Mouse (Mus musculus) liver, embryonic 14.5 days (tissue): ENCODE results near the gene Rab38. TPM values are rescaled to one million over a fixed set of nuclear protein-coding genes. Genes with fewer than 3 reads are reported as not detected.
A peak's percentile ranks its signal among the peaks of the same experiment; 100 is the strongest.

ENCODE experiments used
- ATAC-seq: fragments of 200-750 bp; cut with Nextera tagmentation; 2 replicates; pipeline ENCODE4 v1.8.0; 2017; ENCODE audit warnings: moderate number of reproducible peaks, mild to moderate bottlenecking, moderate library complexity; ENCODE audit not compliant: insufficient read depth
- DNase-seq, 3 experiments: peaks; one replicate each; pipeline ENCODE4 v3.0.0-alpha.2; 2012 to 2013; ENCODE audit warnings: low read depth in 3 of 3, low spot score in 3 of 3
- H3K27ac ChIP-seq: fragments of 300-500 bp; sonication (generic); 2 replicates; pipeline ENCODE4 v1.5.1; 2014; ENCODE audit warnings: moderate library complexity, mild to moderate bottlenecking, control low read depth, inconsistent platforms
- H3K27me3 ChIP-seq: fragments of 300-500 bp; sonication (generic); 2 replicates; pipeline ENCODE4 v1.6.1; 2014; ENCODE audit warnings: mild to moderate bottlenecking, low read length, moderate library complexity; ENCODE audit not compliant: control insufficient read depth, insufficient read depth
- H3K36me3 ChIP-seq: fragments of 300-500 bp; sonication (generic); replicated peaks from 2 replicates; pipeline ENCODE4 v1.6.1; 2014; ENCODE audit warnings: low read depth; ENCODE audit not compliant: control insufficient read depth, insufficient read depth
- H3K4me1 ChIP-seq, 2 experiments: fragments of 200-500 bp in 1 of 2; fragments of 300-500 bp in 1 of 2; sonication (generic) in 1 of 2; replicated peaks; 2 replicates each; pipeline ENCODE4 v1.6.1; 2012 to 2014; ENCODE audit warnings: antibody characterized with exemption in 1 of 2, inconsistent platforms in 1 of 2, low read length in 1 of 2; ENCODE audit not compliant: control insufficient read depth in 2 of 2, insufficient read depth in 2 of 2
- H3K4me2 ChIP-seq: fragments of 300-500 bp; sonication (generic); 2 replicates; pipeline ENCODE4 v1.6.1; 2014; ENCODE audit warnings: low read depth, mild to moderate bottlenecking, control low read depth, moderate library complexity
- H3K4me3 ChIP-seq, 2 experiments: fragments of 200-500 bp in 1 of 2; fragments of 300-500 bp in 1 of 2; sonication (generic) in 1 of 2; 2 replicates each; pipeline ENCODE4 v1.5.1; 2012 to 2014; ENCODE audit warnings: low read depth in 2 of 2, low read length in 2 of 2, mild to moderate bottlenecking in 2 of 2, control low read depth in 1 of 2, inconsistent platforms in 1 of 2, moderate library complexity in 1 of 2; ENCODE audit not compliant: insufficient read depth in 1 of 2
- H3K9ac ChIP-seq: fragments of 300-500 bp; sonication (generic); replicated peaks from 2 replicates; pipeline ENCODE4 v1.6.1; 2014; ENCODE audit warnings: mild to moderate bottlenecking, control low read depth, moderate library complexity
- H3K9me3 ChIP-seq: fragments of 300-500 bp; sonication (generic); 2 replicates; pipeline ENCODE4 v1.6.1; 2016; ENCODE audit warnings: low read length, mixed read lengths; ENCODE audit not compliant: control insufficient read depth
- CTCF ChIP-seq: IDR thresholded peaks from 2 replicates; pipeline ENCODE4 v1.5.1; 2016; ENCODE audit warnings: antibody characterized with exemption, low read depth, control low read depth
- EP300 ChIP-seq: IDR thresholded peaks from 2 replicates; pipeline ENCODE4 v1.6.1; 2016; ENCODE audit warnings: antibody characterized with exemption, low read depth
- WGBS: fragments of 180-500 bp; shearing (Covaris S2); extraction: QIAGEN DNeasy Blood & Tissue Kit; methylation state at CpG from one replicate; pipeline ENCODE4 v1.1.7; 2014; ENCODE audit not compliant: insufficient replicate concordance; 5-methylcytosine and 5-hydroxymethylcytosine counted together
- polyA plus RNA-seq, 2 experiments: library from polyadenylated mRNA; depleted of rRNA in 1 of 2; stranded (reverse) in 1 of 2; unstranded in 1 of 2; fragments of >200 nt; fragmentation: Nextera tagmentation in 1 of 2; extraction: Ambion mirVana in 1 of 2; gene quantifications; 2 replicates each; pipeline versions ENCODE4 v1.2.1 to v1.2.3; 2012 to 2014

Rab38 gene
- polyA plus RNA-seq, 2 experiments = 1.9 to 2.3 TPM

GRCm38 (mm10) chr7:88421821-88422220 lies 8.3 kb upstream of the Rab38 start:
- Histone ChIP-seq H3K27ac (no peak overlapping the region), H3K27me3 (no peaks in the 10 kb centered on the region), H3K9ac (no peak overlapping the region), H3K4me2 (no peak overlapping the region), H3K4me1 (0 out of 4 replicates have a peak, but pooled peaks cover 0 to 2% of the 10 kb centered on the region in 2 experiments), H3K4me3 (no peak overlapping the region), H3K36me3 (no peaks in the 10 kb centered on the region), H3K9me3 (no peaks in the 10 kb centered on the region)
- ATAC-seq (no peak), DNase-seq (no peak)
- no peak for TF ChIP-seq EP300
- TF ChIP-seq CTCF = no peak

- Histone ChIP-seq H3K4me1 (0 out of 4 replicates have a peak, but pooled peaks cover 0 to 2% of the 10 kb centered on the region in 2 experiments), H3K27ac (no peak overlapping the region), H3K4me3 (no peak overlapping the region), H3K9me3 (no peaks in the 10 kb centered on the region), H3K9ac (no peak overlapping the region), H3K27me3 (no peaks in the 10 kb centered on the region), H3K36me3 (no peaks in the 10 kb centered on the region), H3K4me2 (no peak overlapping the region)
- no peak for TF ChIP-seq EP300
- TF ChIP-seq CTCF = no peak
- ATAC-seq (peak; percentile 63), DNase-seq (peak in 1 of 3 experiments; percentile 36)
- WGBS = 5% methylated on average over 2 of the region's 2 CpGs
Observed at GRCm38 (mm10) chr7:88423889-88424288, 6.2 kb upstream of the Rab38 start.

- Histone ChIP-seq H3K36me3 (no peaks in the 10 kb centered on the region), H3K4me3 (no peak overlapping the region), H3K4me2 (no peak overlapping the region), H3K4me1 (peaks cover 0 to 2% of the 10 kb centered on the region in 2 experiments; a peak in 1 of 4 replicates), H3K9ac (no peak overlapping the region), H3K27ac (no peak overlapping the region), H3K27me3 (no peaks in the 10 kb centered on the region), H3K9me3 (no peaks in the 10 kb centered on the region)
- ATAC-seq (no peak), DNase-seq (no peak)
- 44% methylated on average over 3 of the region's 3 CpGs for WGBS
- TF ChIP-seq CTCF = no peak
- TF ChIP-seq EP300 = no peak
Observed at GRCm38 (mm10) chr7:88425744-88426143, 4.3 kb upstream of the Rab38 start.

DNA sequence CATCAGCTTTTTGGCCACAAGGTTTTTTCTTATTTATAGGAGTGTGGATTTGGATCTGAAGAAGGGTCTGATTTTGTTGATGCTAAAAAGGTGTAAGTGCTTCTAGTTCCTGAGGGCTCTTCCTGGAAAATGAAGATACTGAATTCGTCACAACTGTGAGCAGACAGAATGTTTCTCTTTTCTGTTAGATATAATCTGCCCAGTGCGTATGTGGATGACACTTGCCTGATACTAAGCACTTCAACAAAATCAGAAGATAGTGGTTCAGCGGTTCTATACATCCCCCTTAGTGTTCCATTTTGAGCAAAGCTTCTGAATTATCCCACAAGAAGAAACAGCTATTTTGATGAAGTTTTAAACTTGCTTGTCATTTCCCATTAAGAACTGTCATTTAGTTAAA lies 2.6 kb upstream of the Rab38 start:
- no peak overlapping the region for H3K27ac ChIP-seq
- no peaks in the 10 kb centered on the region for H3K9me3 ChIP-seq
- no peak overlapping the region for H3K4me3 ChIP-seq
- 26% methylated on average over 3 of the region's 3 CpGs for WGBS
- H3K27me3 ChIP-seq = no peaks in the 10 kb centered on the region
- no peak for ATAC-seq
- H3K36me3 ChIP-seq = no peaks in the 10 kb centered on the region
- peaks cover 0 to 7% of the 10 kb centered on the region in 2 experiments; a peak in 1 of 4 replicates for H3K4me1 ChIP-seq
- H3K4me2 ChIP-seq = no peak overlapping the region
- H3K9ac ChIP-seq = no peak overlapping the region
- no peak for DNase-seq
- no peak for TF ChIP-seq EP300
- no peak for TF ChIP-seq CTCF

- Histone ChIP-seq H3K4me1 (peaks cover 0 to 5% of the 10 kb centered on the region in 2 experiments; a peak in 1 of 4 replicates), H3K27me3 (no peaks in the 10 kb centered on the region), H3K9ac (peak overlapping the region; percentile 20), H3K4me3 (peak overlapping the region; percentile 46 to 52), H3K4me2 (peak overlapping the region; percentile 75), H3K9me3 (no peaks in the 10 kb centered on the region), H3K36me3 (no peaks in the 10 kb centered on the region), H3K27ac (no peak overlapping the region)
- no peak for TF ChIP-seq CTCF
- TF ChIP-seq EP300 = no peak
- DNase-seq (no peak), ATAC-seq (no peak)
- 2% methylated on average over 13 of the region's 13 CpGs for WGBS
Observed at GRCm38 (mm10) chr7:88430692-88431084, 615 bp downstream of the Rab38 start.
